Mouse (Mus musculus): Measurements from ENCODE around the gene Gpr179. TPM values are rescaled to one million over a fixed set of nuclear protein-coding genes. Genes with fewer than 3 reads are reported as not detected.

The Gpr179 gene
- total RNA-seq, 2 experiments from 2014 or later = 10.3 to 11.1 TPM

DNA sequence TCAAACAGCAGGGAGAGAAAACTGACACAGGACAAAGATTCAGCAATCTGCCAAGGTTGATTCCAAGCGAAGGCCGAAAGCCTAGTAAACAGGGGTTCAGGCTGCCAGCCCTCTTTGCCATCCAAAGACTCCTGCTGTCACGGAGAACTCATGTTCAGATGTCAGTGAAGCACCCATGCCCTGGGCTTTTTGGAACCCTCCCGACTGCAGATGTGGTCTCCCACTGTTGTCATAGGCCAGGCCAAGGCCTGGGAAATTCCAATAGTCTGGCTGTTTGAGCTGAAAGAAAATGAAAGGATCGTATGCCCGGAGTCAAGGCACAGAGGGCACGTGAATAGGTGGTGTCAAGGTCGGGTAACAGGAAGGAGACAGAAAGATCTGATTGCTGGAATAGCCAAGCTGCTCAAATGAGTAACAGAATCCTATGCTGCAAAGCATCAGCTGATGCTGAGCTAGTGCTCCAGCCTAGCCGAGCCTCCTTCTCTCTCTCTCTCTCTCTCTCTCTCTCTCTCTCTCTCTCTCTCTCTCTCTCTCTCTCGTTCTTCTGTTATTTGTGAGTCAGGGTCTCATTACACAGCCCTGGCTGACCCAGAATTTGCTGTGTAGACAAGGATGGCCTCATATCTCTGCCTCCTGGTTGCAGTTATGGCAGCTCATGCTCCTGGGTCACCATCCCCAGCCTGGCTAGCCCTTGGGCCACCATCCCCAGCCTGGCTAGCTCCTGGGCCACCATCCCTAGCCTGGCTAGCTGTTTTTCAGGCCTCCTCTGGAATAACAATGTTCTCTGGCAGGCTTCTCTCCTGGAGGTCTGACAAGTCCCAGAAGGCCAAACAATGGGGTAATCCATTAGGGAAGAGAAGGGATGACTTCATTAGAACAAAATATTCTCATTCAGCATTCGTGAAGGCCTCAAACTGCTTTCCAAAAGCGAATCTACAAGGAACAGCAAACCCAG lies 62.3 kb downstream of the Gpr179 start:
- DNase-seq (ENCODE audit: low spot score in 2 of 2) = no peak

DNA sequence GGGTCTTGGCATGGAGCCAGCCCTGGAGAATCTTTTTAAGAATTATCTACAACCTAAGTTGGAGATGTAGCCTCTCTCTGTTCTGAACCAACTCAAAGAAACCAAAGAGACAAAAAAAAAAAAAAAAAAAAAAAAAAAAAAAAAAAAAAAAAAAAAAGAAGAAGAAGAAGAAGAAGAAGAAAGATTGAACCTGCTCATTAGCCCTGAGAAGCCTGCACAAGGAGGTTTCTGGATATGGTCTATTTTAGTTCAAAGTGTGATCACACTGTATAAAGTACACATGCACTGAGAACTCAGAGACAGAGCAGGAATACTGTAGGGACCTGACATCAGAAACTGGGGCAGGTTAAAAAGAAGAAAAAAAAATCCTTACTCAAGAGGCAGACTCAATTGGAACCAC lies 64.2 kb downstream of the Gpr179 start:
- DNase-seq (ENCODE audit: low spot score in 2 of 2) = no peak

DNA sequence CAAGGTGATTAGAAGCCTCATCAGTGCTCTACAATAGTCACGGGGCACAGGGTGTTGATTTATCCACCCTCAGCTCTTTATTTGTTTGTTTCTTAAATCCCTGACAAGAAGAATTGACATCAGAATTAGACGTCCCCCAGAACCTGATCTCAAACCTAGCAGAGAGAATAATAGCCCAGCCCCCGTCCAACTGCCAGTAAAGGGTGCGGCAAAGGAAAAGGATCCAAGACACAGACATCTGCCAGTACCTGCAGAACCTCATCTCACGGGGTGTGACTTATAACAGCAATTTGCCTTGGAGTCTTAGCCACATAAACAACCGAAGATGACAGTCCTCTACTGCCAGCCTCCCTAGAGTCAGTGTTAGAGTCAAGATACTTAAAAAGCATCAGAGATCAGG lies 64.9 kb downstream of the Gpr179 start:
- DNase-seq (ENCODE audit: low spot score in 2 of 2) = no peak

DNA sequence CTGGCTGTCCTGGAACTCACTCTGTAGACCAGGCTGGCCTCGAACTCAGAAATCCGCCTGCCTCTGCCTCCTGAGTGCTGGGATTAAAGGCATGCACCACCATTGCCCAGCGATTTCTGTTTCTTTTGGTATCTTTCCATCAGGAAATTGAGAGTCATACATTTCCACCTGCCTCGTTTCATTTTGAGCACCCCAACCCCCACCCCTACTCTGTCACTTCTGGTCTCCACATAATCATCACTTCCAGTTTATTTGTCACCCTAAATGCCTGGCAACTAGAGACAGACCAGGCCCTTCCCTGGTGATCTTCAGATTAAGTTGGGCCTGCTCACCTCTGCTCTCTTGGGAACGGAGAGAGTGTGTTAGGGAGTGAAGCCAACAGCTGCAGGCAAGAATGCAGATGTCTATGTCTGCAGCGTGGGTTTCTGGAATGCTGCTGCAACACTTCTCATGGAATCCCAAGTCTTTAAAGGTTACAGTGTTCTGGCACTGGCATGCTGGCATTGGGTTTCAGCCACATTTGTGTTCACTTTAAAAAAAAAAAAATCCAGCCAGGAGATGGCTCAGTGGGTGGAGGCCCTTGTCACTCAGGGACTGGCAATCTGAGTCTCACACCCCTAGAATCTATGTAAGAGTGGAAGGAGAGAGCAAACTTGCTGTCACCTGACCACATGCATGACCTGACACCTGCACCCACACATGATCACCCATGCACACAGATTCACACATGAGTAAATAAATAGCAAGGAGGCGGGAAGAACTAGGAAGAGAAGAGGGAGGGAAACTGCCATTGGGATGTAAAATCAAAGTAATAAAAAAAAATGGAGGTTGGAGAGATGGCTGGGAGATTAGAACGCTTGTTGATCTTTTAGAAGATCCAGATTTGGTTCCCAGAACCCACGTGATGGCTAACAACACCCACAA lies 65.8 kb downstream of the Gpr179 start:
- no peak for DNase-seq (ENCODE audit: low spot score in 2 of 2)

DNA sequence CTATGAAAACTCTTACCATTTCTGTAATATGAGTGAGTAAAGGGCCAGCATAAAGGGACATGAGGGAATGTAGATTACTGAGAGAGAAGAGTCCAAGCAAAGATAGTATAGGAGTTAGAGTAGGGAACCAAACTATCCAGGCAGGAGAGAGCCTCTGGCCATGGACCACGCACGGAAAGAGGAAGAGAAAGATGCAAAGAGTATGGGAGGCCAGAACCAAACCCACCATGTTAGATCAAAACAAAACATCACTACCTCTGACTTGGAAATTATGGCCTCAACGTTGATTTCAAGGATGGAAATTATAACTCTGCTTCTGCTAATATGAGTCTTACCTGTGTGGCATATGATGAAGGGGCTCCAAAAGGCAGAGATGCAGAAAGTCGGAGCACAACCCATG lies 67.0 kb downstream of the Gpr179 start:
- DNase-seq (ENCODE audit: low spot score in 2 of 2) = no peak

DNA sequence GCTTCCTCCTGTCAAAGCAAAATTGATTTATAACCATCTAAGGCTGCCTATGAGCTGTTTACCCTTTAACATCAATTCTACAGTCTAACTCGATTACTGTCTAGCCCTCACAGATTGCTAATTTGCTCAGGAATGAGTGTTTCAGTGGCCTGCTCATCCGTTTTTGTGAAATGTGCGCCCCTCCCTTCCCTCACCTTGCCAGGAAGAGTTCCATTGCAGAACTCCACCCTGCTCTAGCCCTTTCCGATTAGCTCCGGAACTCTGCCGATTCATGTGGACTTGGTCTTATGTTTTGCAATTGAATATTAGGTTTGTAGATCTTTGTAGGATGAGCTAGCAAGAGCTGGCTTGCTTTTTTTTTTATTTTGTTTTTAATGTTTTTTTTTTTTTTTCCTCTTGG lies 69.7 kb downstream of the Gpr179 start:
- DNase-seq (ENCODE audit: low spot score in 2 of 2) = no peak

Other genes starting within 250 kb of the Gpr179 start
- under 1 TPM; 0.45 to 0.62 TPM for gene Tbx21, start 236.7 kb downstream of the Gpr179 start, total RNA-seq (2021)
- 10 to 100 TPM; 19.1 to 21.0 TPM for gene Tbkbp1, start 200.6 kb downstream of the Gpr179 start, total RNA-seq (2021)
- 100 to 1,000 TPM; 126 to 146 TPM for gene Kpnb1, start 164.2 kb downstream of the Gpr179 start, total RNA-seq (2021)
- 10 to 100 TPM; 66.3 to 80.3 TPM for gene Npepps, start 71.4 kb downstream of the Gpr179 start, total RNA-seq (2021)
- gene Mrpl45, start 36.4 kb downstream of the Gpr179 start, total RNA-seq (2021) = 10 to 100 TPM; 33.7 to 39.6 TPM
- gene Socs7, start 10.5 kb upstream of the Gpr179 start, total RNA-seq (2021) = 10 to 100 TPM; 25.6 to 27.4 TPM
- gene Arhgap23, start 63.5 kb upstream of the Gpr179 start, total RNA-seq (2021) = 10 to 100 TPM; 37.9 to 38.6 TPM
- under 1 TPM; 0.37 to 0.48 TPM for gene 4933428G20Rik, start 148.3 kb upstream of the Gpr179 start, total RNA-seq (2021)
- 10 to 100 TPM; 12.0 to 14.3 TPM for gene Srcin1, start 224.1 kb upstream of the Gpr179 start, total RNA-seq (2021)